Mouse (Mus musculus) E14TG2a.4 (cell line): ENCODE measurements at regions not wholly inside any gene's neighbourhood (a gene's known extent, or its start where the extent isn't known, plus 50 kb on each side); places are given as distances from the start of the nearest gene placed in this dataset.
"Not testable (repeated sequence)": the region's sequence is repeated elsewhere in the genome, so short reads cannot be mapped to it uniquely, and the experiment has no call there.

Experiments
- H3K27me3 ChIP-seq: 2 replicates; pipeline ENCODE4 v1.6.1; 2014; ENCODE audit warnings: low read length, control low read depth; ENCODE audit not compliant: insufficient read depth
- H3K36me3 ChIP-seq: 2 replicates; pipeline ENCODE4 v1.6.1; 2014; ENCODE audit warnings: low read length, control low read depth; ENCODE audit not compliant: insufficient read depth
- H3K4me1 ChIP-seq: replicated peaks from 2 replicates; pipeline ENCODE4 v1.6.1; 2014; ENCODE audit warnings: low read depth, low read length, control low read depth
- H3K4me3 ChIP-seq: replicated peaks from 2 replicates; pipeline ENCODE4 v1.5.1; 2014; ENCODE audit warnings: mild to moderate bottlenecking, low read length
- H3K9me3 ChIP-seq: 2 replicates; pipeline ENCODE4 v1.6.1; 2014; ENCODE audit warnings: low read length, control low read depth
- CTCF ChIP-seq: conservative IDR thresholded peaks from 2 replicates; pipeline ENCODE4 v1.5.1; 2014; ENCODE audit warnings: low read length
- NANOG ChIP-seq: IDR thresholded peaks from 2 replicates; pipeline ENCODE4 v1.6.1; 2014; ENCODE audit warnings: borderline replicate concordance, low read length, mixed read lengths
- POU5F1 ChIP-seq: IDR thresholded peaks from 2 replicates; pipeline ENCODE4 v1.6.1; 2014; ENCODE audit warnings: low read length, borderline replicate concordance

DNA sequence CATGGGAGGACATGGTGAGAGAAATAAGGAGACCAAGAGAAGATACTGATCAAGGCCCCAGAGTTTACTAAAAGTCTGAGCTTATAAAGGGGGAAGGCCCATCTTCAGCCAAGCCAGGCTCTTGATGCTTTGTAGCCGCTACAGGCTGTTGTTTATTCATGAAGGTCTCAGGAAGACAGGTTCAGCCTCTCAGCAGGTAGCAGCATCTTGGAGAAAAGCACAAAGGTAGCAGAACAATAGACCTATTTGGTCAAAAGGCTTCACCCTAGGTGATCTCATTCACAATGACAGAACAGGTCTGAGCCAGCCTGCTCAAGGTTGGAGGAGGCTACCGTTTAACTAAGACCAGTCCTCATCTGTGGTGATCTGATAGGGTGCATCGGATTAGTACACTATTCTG lies 185.5 kb upstream of the Gm11096 start:
- H3K36me3 ChIP-seq = no peaks in the 10 kb centered on the region
- TF ChIP-seq NANOG (no peak; the same call in 1 of the 2 replicates), POU5F1 (no peak), CTCF (no peak)
- peaks cover 22% of the 10 kb centered on the region for H3K9me3 ChIP-seq
- no peaks in the 10 kb centered on the region for H3K4me1 ChIP-seq
- no peaks in the 10 kb centered on the region for H3K27me3 ChIP-seq
- no peak overlapping the region for H3K4me3 ChIP-seq

DNA sequence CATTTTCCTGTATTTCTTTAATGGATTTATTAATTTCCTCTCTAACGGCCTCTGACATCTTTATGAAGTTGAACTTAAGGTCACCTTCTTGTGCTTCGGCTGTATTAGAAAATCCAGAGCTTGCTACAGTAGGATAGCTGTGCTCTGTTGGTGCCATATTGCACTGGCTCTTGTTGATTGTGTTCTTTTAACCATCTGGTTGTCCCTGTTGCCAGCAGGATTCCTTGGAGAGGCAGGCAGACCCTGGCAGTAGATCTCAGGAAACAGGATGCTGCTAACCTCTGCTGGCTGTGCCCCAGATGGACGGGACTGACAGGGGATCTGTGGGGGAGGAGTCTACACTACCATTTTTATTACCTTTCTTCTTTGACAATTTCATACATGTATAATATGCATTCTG lies 185.9 kb upstream of the Thumpd2 start:
- Histone ChIP-seq H3K9me3 (peaks cover 17% of the 10 kb centered on the region), H3K36me3 (no peaks in the 10 kb centered on the region), H3K27me3 (no peaks in the 10 kb centered on the region), H3K4me3 (no peak overlapping the region), H3K4me1 (no peaks in the 10 kb centered on the region)
- TF ChIP-seq NANOG (no peak), CTCF (no peak), POU5F1 (no peak)

DNA sequence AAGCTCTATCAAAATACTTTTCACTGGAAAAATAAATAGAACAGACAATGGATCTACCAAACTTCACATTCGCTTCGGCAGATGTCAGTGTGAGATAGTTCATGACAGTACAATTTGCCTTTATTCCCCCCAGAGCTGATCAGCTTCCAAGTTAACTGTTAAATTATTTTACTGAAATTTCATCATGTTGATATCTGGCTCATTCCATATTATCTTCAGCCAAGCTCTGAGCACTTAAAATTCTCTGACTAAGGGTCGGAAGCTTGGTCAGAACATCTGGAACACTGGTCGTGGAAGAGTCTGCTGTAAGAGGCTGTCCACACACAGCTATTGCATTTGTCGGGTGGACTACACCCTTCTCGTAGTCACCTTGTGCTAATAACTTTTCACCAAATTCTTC lies 181.3 kb upstream of the Thumpd2 start:
- Histone ChIP-seq H3K9me3 (peaks cover 12% of the 10 kb centered on the region), H3K36me3 (no peaks in the 10 kb centered on the region), H3K4me1 (no peaks in the 10 kb centered on the region), H3K27me3 (no peaks in the 10 kb centered on the region), H3K4me3 (no peak overlapping the region)
- TF ChIP-seq CTCF = no peak

DNA sequence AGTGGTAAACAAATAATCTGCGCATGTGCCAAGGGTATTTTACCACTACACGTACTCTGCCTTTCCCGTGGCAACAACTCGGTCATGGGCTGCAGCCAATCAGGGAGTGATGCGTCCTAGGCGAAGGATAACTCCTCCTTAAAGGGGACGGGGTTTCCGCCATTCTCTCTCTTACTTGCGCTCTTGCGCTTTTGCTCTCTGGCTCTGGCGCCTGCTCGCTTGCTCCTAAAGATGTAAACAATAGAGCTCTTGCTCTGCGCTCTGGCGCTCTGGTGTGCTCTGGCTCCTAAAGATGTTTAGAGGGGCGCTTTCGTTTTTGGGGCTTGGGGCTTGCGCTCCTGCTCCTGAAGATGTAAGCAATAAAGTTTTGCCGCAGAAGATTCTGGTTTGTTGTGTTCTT lies 166.9 kb upstream of the Thumpd2 start:
- H3K4me1 ChIP-seq, H3K4me3 ChIP-seq, H3K36me3 ChIP-seq, H3K27me3 ChIP-seq: not testable (repeated sequence)
- peaks cover 40% of the 10 kb centered on the region for H3K9me3 ChIP-seq

DNA sequence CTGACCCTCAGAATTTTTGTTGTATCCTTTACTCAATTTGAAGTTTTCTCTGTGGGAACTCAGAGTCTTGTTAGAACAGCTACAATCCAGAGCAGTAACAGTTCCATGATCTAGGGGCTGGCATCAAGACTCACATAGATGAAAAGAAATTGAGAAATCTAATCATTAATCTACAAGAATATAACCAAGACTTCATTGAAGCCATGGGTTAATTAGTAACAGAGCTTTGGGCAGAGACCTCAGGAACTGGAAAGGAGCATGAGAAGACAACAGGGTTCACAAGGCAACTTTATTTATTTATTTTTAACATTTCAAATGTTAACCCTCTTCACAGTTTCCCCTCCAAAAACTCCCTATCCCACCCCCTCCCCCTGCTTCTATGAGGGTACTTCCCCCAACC lies 160.4 kb upstream of the Thumpd2 start:
- TF ChIP-seq NANOG (no peak), POU5F1 (no peak), CTCF (no peak)
- H3K36me3 ChIP-seq = no peaks in the 10 kb centered on the region
- H3K9me3 ChIP-seq = peaks cover 21% of the 10 kb centered on the region
- no peaks in the 10 kb centered on the region for H3K4me1 ChIP-seq
- H3K4me3 ChIP-seq = no peak overlapping the region
- H3K27me3 ChIP-seq = no peaks in the 10 kb centered on the region

DNA sequence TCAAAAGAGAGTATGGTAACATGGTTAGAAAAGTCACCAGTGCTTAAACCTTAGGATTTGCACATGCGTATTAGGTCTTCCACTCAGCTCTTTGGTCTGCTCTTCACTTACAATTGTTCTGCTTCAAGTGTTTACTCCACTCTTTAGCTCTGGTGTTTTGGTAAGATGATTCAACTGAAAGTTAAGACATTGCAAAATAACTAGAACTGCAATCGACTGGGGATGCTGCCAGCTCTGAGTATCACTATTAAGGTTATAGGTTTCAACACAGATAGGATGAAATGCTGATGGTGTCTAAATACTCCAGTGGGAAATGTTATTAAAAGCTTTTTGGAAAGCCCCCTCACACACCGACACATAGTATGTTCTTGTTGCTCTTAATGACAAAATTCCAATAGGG lies 156.6 kb upstream of the Thumpd2 start:
- H3K4me3 ChIP-seq = no peak overlapping the region
- H3K4me1 ChIP-seq = no peaks in the 10 kb centered on the region
- H3K36me3 ChIP-seq = no peaks in the 10 kb centered on the region
- H3K27me3 ChIP-seq = no peaks in the 10 kb centered on the region
- no peaks in the 10 kb centered on the region for H3K9me3 ChIP-seq
- TF ChIP-seq CTCF (no peak), POU5F1 (no peak), NANOG (no peak)

DNA sequence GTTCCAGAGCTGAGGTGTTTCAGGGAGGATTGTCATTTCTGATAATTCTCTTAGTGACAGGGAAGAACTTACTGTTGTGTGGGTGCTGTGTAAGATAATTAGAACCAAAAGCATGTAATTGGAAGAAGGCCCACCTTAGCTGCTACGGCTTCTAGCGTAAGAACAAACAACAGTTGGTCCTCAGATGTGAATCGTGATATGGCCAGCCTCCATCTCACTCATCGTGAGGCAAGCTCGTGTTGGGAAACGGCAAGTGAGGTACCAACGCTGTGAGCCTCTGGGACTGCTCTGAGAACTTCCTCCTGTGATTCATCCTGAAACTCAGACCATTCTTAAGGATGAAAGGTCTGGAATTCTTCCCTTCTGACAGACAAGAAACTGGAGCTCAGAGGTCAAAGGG lies 150.0 kb upstream of the Thumpd2 start:
- Histone ChIP-seq H3K9me3 (peaks cover 10% of the 10 kb centered on the region), H3K27me3 (no peaks in the 10 kb centered on the region), H3K4me1 (no peaks in the 10 kb centered on the region), H3K4me3 (no peak overlapping the region), H3K36me3 (no peaks in the 10 kb centered on the region)
- TF ChIP-seq POU5F1 (no peak), NANOG (no peak), CTCF (no peak)

DNA sequence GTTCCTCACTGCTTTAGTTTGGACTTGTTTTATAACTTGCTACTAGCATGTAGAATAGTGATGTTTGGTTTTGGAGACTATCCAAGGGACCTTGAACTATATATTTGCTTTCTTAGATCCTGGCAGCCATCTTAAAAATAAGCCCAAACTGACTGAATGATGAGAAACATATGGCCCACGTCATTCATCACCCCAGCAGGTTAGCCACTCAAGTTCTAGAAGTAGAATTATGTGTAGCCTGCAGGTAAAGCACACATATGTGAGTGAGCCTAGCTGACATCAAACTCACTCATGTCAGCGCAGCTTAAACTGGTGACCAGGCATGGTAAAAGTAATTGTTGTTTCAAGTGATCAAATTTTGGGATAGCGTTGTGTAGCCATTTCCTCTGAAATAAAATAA lies 147.2 kb upstream of the Thumpd2 start:
- H3K4me1 ChIP-seq = no peaks in the 10 kb centered on the region
- H3K27me3 ChIP-seq = no peaks in the 10 kb centered on the region
- TF ChIP-seq CTCF = no peak
- no peak for TF ChIP-seq NANOG
- TF ChIP-seq POU5F1 = no peak
- no peak overlapping the region for H3K4me3 ChIP-seq
- no peaks in the 10 kb centered on the region for H3K36me3 ChIP-seq
- H3K9me3 ChIP-seq = peaks cover 29% of the 10 kb centered on the region

DNA sequence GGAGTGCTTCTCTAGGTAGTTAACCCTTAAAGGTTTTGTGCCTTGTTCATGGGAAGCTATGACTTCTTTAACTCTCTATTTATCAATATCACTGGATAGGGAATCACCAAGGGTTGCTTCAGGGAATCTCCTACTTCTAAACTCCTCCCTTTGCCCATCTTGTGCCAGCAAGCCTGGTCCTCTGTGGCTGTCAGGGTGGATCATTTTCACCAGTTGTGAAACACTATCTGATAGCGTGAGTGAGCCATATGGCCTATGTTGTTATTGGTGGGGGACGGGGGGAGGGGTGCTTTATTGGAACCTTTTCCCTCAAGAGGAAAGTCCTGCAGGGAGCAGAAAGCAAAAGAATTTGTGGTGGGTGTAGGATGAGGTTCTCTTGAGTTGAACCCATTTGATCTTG lies 145.5 kb upstream of the Thumpd2 start:
- Histone ChIP-seq H3K27me3 (no peaks in the 10 kb centered on the region), H3K9me3 (peaks cover 46% of the 10 kb centered on the region), H3K4me1 (no peaks in the 10 kb centered on the region), H3K36me3 (no peaks in the 10 kb centered on the region), H3K4me3 (no peak overlapping the region)
- TF ChIP-seq CTCF (no peak), NANOG (no peak), POU5F1 (no peak)
